Mouse (Mus musculus) heart, postnatal 0 days (tissue): ENCODE results near the gene Gm42906.

Source experiments
- CTCF ChIP-seq: IDR thresholded peaks from 2 replicates; pipeline ENCODE4 v1.5.1; 2016; ENCODE audit warnings: antibody characterized with exemption, control low read depth, low read depth
- EP300 ChIP-seq: IDR thresholded peaks from 2 replicates; pipeline ENCODE4 v1.6.1; 2016; ENCODE audit warnings: antibody characterized with exemption, low read depth

- TF ChIP-seq EP300 = no peak
- TF ChIP-seq CTCF = no peak
Observed at GRCm38 (mm10) chr5:151399918-151400556, 27.9 kb downstream of the Gm42906 start.
